Mouse (Mus musculus) kidney, postnatal 36 days (tissue): ENCODE data around the gene Rrp1.
"Not testable (repeated sequence)": the region's sequence is repeated elsewhere in the genome, so short reads cannot be mapped to it uniquely, and the experiment has no call there.

Experiments used
- DNase-seq, 2 experiments: peaks; one replicate each; pipeline ENCODE4 v3.0.0; 2021 to 2022; ENCODE audit warnings: mixed read lengths in 2 of 2

Gene Rrp1

GRCm38 (mm10) chr10:78422614-78423013 is 9.8 kb upstream of the Rrp1 start:
- DNase-seq: no peak

DNA sequence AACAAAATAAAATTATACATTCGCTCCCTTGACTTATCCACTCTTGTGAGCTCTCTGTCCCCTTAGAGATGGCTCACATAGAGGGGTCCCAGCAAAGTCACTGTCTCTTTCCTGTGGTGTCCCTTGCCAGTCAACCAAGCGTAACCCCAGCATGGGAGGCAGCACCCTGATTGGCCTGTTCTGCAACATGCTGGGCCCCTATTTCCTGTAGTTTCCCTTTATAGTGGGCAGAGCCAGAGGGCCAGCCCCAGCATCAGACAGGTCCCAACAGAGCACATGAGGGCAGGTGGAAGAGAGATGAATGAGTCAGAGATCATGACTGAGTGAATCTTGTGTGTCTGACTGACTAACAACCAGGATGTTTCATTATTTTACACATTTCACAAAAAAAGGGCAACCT is 8.1 kb upstream of the Rrp1 start:
- DNase-seq: no peak

GRCm38 (mm10) chr10:78418791-78419190 is 5.9 kb upstream of the Rrp1 start:
- DNase-seq: no peak

- DNase-seq: no peak
Measured at GRCm38 (mm10) chr10:78417888-78418287, 5.0 kb upstream of the Rrp1 start.

DNA sequence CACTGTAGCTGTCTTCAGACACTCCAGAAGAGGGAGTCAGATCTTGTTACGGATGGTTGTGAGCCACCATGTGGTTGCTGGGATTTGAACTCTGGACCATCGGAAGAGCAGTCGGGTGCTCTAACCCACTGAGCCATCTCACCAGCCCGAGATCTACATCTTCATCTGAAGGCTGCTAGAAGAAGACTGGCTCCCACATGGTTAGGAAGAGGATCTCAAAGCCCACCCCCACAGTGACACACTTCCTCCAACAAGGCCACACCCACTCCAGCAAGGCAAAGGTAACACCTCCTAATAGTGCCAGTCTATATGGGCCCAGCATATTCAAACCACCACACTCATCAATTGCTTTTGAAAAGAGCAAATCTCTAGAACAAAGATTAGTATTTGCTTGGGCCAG is 2.1 kb upstream of the Rrp1 start:
- not testable (repeated sequence) for DNase-seq

- no peak for DNase-seq
Measured at GRCm38 (mm10) chr10:78413152-78413520, 293 bp upstream of the Rrp1 start.

- no peak for DNase-seq
Measured at GRCm38 (mm10) chr10:78411851-78412250, 992 bp downstream of the Rrp1 start.

DNA sequence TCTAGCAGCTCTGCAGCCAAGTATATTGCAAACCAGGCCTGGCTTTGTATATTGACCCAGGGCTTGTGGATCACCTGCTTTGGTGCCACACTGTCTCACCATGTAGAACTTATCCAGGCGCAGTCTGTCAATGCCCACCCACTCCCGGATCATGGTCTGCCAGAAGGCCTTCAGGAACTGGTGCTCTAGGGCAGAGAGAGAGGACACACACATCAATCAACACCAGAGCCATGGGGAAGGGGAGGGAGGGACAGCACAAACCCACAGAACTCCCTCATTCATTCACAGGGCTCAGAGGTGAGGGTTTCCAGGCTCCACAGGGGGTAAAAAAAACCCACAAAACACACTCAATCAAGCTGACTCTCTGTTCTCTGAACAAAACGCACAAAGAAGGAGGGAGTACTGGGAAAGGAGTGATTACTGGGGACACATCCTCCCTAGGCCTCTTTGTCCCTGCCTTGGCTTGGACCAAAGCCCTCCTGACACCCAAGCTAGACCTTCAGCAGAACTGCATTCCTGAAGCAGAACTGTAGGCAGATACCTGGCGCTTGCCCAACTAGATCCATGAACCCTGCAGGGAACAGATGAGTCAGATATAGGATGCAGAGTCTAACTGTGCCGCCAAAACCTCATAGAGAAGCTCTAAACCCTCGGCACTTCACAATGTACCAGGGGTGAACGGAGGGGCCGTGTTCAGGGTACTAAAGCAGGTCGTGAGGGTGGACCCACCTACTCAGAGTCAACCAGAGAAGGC is 3.6 kb downstream of the Rrp1 start:
- no peak for DNase-seq

GRCm38 (mm10) chr10:78407132-78407531 is 5.7 kb downstream of the Rrp1 start:
- no peak for DNase-seq

- no peak for DNase-seq
Measured at GRCm38 (mm10) chr10:78406152-78406551, 6.7 kb downstream of the Rrp1 start.

GRCm38 (mm10) chr10:78402301-78402922 is 10.4 kb downstream of the Rrp1 start:
- no peak for DNase-seq

DNA sequence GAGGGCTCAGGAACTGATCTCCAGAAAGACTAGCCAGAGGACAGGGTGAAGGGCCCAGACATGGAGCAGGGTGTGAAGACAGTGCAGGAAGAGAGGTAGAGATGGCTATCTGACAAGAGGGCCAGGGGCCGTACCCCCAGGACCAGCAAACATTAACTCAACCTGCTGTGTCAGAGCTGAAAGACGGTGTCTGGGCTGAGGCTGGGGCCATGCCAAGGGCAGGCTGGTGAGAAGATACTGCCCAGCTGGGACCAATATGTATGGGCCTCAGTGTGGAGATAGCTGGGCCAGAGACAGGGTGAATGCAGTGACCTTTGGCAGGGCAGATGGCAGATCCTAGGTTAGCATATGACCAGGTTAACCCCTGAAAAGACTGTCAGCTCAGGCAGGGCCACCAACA is 11.7 kb downstream of the Rrp1 start:
- DNase-seq: peak; percentile 34 to 51

DNA sequence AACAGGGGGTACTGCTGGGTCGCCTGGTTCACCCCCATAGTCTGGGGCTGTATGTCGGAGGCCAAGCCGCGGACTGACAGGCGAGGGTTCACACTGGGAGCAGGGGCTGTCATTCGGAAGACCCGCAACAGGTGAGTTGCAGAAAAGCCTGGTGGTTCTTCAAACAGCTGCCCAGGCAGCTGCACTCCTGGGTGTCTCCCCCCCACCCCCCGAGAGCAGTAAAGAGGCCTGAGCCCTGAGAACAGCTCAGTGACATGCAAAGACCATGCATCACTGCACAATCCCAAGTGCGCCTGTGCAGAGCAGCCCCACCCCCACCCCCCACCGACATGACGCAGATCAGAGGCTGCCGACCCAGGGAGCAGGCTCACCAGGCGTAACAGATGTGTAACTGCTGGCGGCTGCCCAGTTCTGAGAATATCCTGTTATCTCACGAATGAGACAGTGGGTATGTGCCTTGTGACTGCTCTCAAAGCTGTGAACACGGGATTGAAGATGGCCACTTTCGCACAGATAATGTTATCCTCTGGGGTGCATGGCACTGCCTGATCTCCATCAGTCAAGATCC is 13.7 kb downstream of the Rrp1 start:
- DNase-seq: peak; percentile 66 to 78

DNA sequence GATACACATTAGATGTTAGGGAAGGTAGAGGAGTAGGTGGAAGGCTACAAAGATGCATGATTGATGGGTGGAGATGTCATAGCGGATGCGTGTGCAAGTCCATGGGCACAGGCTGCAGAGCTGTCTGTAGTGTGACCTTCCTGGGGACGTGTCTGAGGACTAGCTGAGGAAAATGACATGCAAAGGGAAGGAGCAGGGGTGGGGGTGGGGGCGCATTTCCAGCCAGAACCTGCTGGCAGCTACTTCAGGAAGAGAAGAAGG is 16.3 kb downstream of the Rrp1 start:
- no peak for DNase-seq

GRCm38 (mm10) chr10:78395819-78396624 is 16.8 kb downstream of the Rrp1 start:
- DNase-seq: peak; percentile 91 to 99

DNA sequence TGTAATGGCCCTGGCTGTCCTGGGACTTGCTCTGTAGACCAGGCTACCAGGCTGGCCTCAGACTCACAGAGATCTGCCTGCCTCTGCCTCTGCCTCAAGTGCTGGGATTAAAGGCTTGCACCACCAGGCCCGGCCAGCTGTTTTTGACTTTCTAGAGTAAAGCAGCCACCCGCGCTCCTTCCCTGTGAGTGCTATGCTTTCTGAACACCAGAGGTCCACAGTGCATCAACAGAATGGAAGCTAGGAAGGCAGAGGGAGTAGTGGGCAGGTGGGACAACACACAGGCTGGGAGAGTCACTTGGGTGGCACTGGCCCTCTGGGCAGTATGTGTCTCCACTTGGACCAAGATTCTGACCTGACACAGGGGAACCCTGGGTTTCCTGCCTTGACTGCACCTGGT is 17.5 kb downstream of the Rrp1 start:
- DNase-seq: no peak

DNA sequence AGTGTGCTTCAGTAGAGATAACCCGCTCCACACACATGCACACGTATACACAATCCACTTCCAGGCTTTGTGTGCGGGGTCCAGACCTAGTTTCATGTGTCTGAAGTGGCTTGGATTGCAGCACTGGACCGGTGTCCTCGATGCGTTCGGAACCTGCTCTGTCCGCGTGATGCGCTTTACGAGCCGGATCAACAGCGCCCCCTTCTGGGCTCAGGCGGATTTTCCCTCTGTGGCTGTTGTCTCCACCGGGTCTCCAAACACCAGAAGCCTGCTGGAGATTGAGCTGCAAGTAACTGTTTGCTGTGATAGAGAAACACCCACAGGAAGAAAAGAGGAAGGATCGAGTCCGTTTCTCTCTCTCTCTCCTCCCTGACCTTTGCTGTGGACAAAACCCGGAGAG is 20.8 kb downstream of the Rrp1 start:
- DNase-seq: peak; percentile 79 to 92

GRCm38 (mm10) chr10:78390982-78391470 is 21.8 kb downstream of the Rrp1 start:
- no peak for DNase-seq

GRCm38 (mm10) chr10:78388216-78388980 is 24.4 kb downstream of the Rrp1 start:
- DNase-seq: no peak

- no peak for DNase-seq
Measured at GRCm38 (mm10) chr10:78385520-78385919, 27.3 kb downstream of the Rrp1 start.

- no peak for DNase-seq
Measured at GRCm38 (mm10) chr10:78383567-78383966, 29.3 kb downstream of the Rrp1 start.

DNA sequence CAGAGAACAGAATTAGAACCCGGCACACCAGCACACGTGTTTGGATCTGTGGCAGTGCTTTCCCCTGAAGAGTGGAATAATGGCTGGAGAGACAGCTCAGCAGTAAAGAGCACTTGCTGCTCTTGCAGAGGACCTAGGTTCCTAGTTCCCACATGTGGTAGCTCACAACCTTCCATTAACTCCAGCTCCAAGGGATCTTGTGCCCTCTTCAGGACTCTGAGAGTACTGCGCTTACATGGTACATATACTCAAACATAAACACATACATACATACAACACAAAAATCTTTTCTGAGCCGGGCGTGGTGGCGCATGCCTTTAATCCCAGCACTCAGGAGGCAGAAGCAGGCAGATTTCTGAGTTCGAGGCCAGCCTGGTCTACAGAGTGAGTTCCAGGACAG is 34.3 kb downstream of the Rrp1 start:
- DNase-seq: no peak
